Mouse (Mus musculus) frontal cortex, postnatal 25 days (tissue): ENCODE measurements around the gene Spag16.
"Not testable (repeated sequence)": the region's sequence is repeated elsewhere in the genome, so short reads cannot be mapped to it uniquely, and the experiment has no call there.

Experiments
- DNase-seq, 2 experiments: peaks; one replicate each; pipeline ENCODE4 v3.0.0; 2022; ENCODE audit warnings: low spot score in 2 of 2

Spag16 gene

GRCm38 (mm10) chr1:69826806-69827703 lies at the start of gene Spag16:
Gene Spag16, plus strand, starts transcription at chr1:69826970.
- no peak for DNase-seq

GRCm38 (mm10) chr1:69785129-69785528 lies 41.6 kb upstream of the Spag16 start:
- peak; percentile 10 to 11 for DNase-seq

DNA sequence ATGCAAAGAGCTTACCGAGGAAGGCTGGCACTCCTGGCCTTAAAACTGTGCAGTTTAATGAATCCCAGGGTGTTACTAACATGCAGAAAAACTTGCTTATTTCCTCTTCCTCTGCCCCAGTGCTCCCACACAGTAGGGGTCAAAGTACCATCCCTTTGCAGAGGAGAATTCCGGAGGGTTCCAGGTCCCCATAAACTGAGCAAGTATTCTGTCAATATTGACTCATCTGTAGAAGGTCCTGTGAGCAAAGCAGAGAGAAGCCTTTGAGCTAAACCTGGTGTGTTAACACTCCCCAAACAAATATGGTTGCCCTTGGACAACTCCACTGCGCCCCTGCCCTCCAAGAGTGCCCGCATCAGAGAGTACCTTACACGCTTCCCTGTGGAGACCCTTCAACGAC lies 40.1 kb upstream of the Spag16 start:
- no peak for DNase-seq

- no peak for DNase-seq
Observed at GRCm38 (mm10) chr1:69787379-69787778, 39.4 kb upstream of the Spag16 start.

GRCm38 (mm10) chr1:69790337-69791250 lies 36.2 kb upstream of the Spag16 start:
- peak; percentile 41 to 65 for DNase-seq

- DNase-seq = no peak
Observed at GRCm38 (mm10) chr1:69798948-69799565, 27.7 kb upstream of the Spag16 start.

GRCm38 (mm10) chr1:69810161-69810560 lies 16.6 kb upstream of the Spag16 start:
- DNase-seq = no peak

GRCm38 (mm10) chr1:69825635-69826034 lies 1.1 kb upstream of the Spag16 start:
- not testable (repeated sequence) for DNase-seq

GRCm38 (mm10) chr1:69828872-69829479 lies 2.2 kb downstream of the Spag16 start:
- DNase-seq = no peak

DNA sequence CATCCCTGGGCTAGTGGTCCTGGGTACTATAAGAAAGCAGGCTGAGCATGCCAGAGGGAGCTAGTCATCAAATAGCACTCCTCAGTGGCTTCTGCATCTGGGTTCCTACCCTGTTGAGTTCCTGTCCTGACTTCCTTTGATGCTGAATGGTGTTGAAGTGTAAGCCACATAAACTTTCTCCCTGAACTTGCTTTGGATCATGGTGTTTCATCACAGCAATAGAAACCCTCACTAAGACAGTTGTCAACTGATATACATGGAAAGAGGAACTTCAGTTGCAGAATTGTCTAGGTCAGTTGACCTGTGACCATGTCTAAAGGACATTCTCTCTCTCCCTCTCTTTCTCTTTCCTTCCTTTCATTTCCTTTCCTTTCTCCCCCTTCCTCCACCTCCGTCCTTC lies 3.8 kb downstream of the Spag16 start:
- DNase-seq = no peak

DNA sequence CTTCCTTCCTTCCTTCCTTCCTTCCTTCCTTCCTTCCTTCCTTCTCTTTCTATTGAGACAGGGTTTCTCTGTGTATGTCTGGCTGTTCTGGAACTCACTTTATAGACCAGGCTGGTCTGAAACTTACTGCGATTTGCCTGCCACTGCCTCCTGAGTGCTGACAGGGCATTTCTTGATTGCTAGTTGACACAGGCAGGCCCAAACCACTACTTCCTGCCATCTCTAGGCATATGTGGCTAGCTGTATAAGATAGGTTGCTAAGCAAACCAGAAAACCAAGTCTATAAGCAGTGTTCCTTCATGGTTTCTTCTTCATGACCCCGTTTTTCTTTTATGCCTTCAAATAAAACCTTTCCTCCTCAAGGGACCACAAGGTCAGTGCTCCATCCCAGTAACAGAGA lies 4.2 kb downstream of the Spag16 start:
- no peak for DNase-seq

DNA sequence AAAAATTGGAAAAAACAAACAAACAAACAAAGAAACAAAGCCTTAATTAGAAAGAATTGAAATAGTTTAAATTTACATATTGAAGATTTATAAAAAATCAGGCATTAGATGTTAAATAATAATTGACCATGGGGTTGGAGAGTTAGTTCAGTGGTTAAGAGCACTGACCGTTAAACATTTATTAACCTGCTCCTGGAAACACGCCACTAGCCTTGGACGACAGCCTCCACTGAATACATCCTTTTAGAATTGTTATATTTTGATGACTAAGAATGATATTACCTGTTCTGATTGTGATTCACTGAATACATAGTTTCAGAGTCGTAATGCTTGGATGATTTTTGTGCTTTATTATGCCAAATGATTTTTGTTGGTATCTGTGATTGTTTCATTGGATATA lies 6.7 kb downstream of the Spag16 start:
- not testable (repeated sequence) for DNase-seq

- DNase-seq = peak in 1 of 2 experiments; percentile 5
Observed at GRCm38 (mm10) chr1:69853436-69853835, 26.7 kb downstream of the Spag16 start.

DNA sequence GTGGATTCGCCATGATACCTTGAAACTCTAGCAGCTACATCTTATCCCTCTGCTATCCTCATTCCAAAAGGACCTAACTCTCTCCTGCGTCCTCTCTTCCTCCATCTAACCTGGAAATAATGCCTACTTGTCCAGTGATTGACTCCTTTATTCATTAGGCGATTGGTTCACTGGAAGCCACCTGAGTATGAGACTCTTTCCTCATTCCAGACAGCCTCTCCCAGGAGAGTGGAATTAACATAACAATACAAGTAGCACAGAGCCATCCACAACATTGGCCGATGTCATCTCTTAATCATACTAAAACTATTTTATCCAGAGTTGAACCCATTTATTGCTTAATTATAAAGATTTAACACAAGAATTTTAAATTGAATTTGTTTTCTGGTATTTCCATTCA lies 41.0 kb downstream of the Spag16 start:
- no peak for DNase-seq

DNA sequence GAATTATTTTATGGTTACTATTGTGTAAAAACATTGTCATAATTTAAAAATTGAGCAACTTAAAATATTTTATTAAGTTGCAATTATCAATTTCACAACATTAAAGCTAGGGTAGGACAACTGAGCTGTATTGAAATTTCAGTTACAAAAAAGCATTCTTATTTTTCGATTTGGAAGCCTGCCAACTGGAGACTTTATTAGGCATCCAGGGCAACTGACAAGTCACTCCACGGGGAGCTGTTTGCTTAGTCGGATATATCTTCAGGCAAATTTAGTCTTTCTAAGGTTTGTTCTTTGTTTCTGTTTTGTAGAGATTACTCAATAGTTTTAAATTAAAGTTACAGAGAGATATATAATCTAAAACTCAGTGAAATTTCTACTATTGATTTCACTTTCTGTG lies 129.8 kb downstream of the Spag16 start:
- DNase-seq = no peak

DNA sequence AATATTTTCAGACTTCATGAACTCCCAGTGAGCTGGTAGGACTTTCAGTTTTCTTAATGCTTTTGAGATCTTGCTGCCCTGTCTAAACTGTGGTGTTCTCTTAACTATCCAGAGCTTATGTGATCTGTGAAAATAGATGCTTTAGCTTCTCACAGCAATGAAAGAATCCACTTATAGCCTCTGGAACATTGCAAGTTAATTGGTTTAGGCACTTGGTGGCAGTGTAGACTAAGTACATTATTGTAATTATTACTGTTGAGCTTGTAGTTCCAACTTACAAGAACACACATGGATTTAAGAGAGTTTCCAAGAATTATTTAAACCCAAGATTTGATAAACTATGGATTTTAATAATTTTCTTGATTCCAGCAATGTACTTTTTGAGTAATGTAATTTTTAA lies 170.1 kb downstream of the Spag16 start:
- DNase-seq = no peak

- DNase-seq = no peak
Observed at GRCm38 (mm10) chr1:70012991-70013390, 186.2 kb downstream of the Spag16 start.

GRCm38 (mm10) chr1:70037384-70037783 lies 210.6 kb downstream of the Spag16 start:
- no peak for DNase-seq

DNA sequence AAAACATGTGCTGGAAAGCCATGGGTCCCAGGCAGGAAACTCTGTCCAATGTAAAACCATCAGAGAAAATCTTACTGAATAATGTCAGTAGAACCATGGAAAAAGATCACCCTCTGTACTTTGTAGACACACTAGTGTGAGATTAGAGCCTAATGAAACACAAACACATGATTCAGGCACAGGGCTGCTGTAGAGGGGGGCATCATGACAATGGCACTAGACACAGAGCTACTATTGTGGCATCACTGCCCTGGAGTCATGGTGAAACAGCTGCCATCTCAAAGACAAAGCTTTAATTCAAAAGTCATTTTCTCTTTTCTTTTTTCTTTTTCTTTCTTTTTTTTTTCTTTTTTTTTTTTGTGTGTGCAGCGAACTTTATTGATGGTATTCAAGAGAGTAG lies 240.6 kb downstream of the Spag16 start:
- DNase-seq = no peak

DNA sequence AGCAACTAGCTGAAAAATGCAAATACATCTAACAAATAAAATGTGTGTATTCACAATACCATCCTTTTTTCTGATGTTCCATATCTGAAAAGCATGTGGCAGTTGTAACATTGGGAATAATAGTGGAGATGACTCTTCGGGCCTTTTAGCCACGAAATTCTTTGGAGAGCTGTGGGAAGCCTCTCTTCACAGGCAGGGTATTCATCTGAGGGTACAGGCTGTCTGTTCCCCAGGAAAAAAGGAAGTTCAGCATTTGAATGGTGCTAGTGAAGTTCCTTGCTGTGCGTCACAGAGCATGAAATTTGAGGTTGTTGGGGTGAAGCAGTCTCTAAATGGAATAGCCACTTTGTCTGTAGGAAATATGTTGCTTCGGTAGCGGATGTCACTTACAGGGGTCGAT lies 246.7 kb downstream of the Spag16 start:
- no peak for DNase-seq

- DNase-seq = no peak
Observed at GRCm38 (mm10) chr1:70078806-70079205, 252.0 kb downstream of the Spag16 start.
